Comparison of ENCODE assay signal across 34 mouse cellular contexts in genomic region chr9:61660191-61660590, GRCm38 (mm10).
"Had no signal": no experiment of that assay in that cellular context is flagged by ENCODE, and none has a peak within 500 bp of the region (broad histone marks: within the 10 kb centered on the region; RNA-seq: fewer than 3 reads in every experiment).

No protein-coding gene starts in this region.

- ATAC-seq: hindbrain, embryonic 16.5 days; hindbrain, postnatal 0 days; inflammation-experienced regulatory T-cells, adult 6 months; intestine, embryonic 15.5 days; intestine, embryonic 16.5 days; intestine, postnatal 0 days had no signal

- H3K36me3 ChIP-seq: heart, embryonic 12.5 days; heart, embryonic 13.5 days; heart, embryonic 15.5 days; hindbrain, embryonic 10.5 days; hindbrain, embryonic 12.5 days; hindbrain, embryonic 13.5 days; hindbrain, embryonic 15.5 days; intestine, embryonic 15.5 days; kidney, embryonic 15.5 days had no signal

- H3K27me3 ChIP-seq: hindbrain, embryonic 12.5 days; intestine, embryonic 15.5 days had no signal

- DNase-seq: heart, postnatal 10 days; heart, postnatal 14 days; heart, postnatal 36 days; heart, postnatal 4 days; kidney, adult 11 months; kidney, adult 18-20 months; kidney, adult 2 months; kidney, adult 8-10 months; kidney, adult 9 months; kidney, postnatal 10 days; kidney, postnatal 14 days; kidney, postnatal 25 days; kidney, postnatal 36 days; kidney, postnatal 4 days; layer of hippocampus, adult 9-11 months; layer of hippocampus, postnatal 36 days had no signal

- H3K9ac ChIP-seq: heart, embryonic 12.5 days; heart, embryonic 13.5 days; heart, embryonic 15.5 days; hindbrain, embryonic 12.5 days; hindbrain, embryonic 13.5 days; hindbrain, embryonic 14.5 days; hindbrain, embryonic 15.5 days; intestine, embryonic 15.5 days; kidney, embryonic 15.5 days had no signal

- H3K4me1 ChIP-seq: hindbrain, embryonic 15.5 days; intestine, embryonic 15.5 days had no signal

- H3K27ac ChIP-seq: heart, embryonic 13.5 days; heart, embryonic 15.5 days; hindbrain, embryonic 10.5 days; hindbrain, embryonic 12.5 days; hindbrain, embryonic 13.5 days; hindbrain, embryonic 14.5 days; hindbrain, embryonic 15.5 days; hindbrain, postnatal 0 days; intestine, embryonic 15.5 days; kidney, embryonic 15.5 days; kidney, postnatal 0 days; layer of hippocampus, adult 2 months; left cerebral cortex, adult 2 months had no signal

- H3K9me3 ChIP-seq: heart, embryonic 12.5 days; heart, embryonic 13.5 days; heart, embryonic 15.5 days; hindbrain, embryonic 10.5 days; hindbrain, embryonic 12.5 days; hindbrain, embryonic 15.5 days; intestine, embryonic 15.5 days; kidney, embryonic 15.5 days had no signal

- H3K4me3 ChIP-seq: heart, embryonic 12.5 days; heart, embryonic 13.5 days; heart, embryonic 15.5 days; hindbrain, embryonic 10.5 days; hindbrain, embryonic 12.5 days; hindbrain, embryonic 13.5 days; hindbrain, embryonic 15.5 days; intestine, embryonic 15.5 days; kidney, embryonic 15.5 days; layer of hippocampus, adult 2 months; left cerebral cortex, adult 2 months had no signal
